Mouse (Mus musculus): ENCODE measurements around the gene Spdef.

DNA sequence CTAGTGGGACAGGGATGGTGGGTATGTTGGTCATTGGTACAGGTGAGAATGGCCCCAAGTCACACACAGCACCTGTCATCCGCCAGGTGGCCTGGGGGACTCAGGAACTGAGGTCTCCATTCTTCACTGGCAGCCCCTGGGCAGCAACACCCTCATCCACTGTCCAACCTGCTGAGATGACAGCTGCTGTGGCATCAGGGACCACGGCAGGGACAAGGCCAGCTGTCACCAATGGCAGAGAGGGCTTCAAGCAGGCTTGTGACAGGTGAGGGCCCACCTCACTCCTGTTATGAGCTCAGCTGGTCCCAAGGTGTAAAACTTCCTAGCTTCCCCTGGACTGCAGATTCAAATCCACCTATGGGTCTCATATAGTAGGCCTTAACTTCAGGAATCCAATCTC is 19.4 kb upstream of the Spdef start:
- TF ChIP-seq CTCF (IDR thresholded peaks at IDR 0.05; ENCODE audit: low read depth) = no peak
- TF ChIP-seq EP300 (IDR thresholded peaks at IDR 0.05; ENCODE audit: low read depth) = no peak

Data from liver, embryonic 14.5 days (tissue).